Mouse (Mus musculus): Measurements from ENCODE around the gene Lnx2. TPM values are rescaled to one million over a fixed set of nuclear protein-coding genes. Genes with fewer than 3 reads are reported as not detected.

Lnx2 gene
- polyA plus RNA-seq, 1 experiment from 2014 or later, result 5.7 TPM

DNA sequence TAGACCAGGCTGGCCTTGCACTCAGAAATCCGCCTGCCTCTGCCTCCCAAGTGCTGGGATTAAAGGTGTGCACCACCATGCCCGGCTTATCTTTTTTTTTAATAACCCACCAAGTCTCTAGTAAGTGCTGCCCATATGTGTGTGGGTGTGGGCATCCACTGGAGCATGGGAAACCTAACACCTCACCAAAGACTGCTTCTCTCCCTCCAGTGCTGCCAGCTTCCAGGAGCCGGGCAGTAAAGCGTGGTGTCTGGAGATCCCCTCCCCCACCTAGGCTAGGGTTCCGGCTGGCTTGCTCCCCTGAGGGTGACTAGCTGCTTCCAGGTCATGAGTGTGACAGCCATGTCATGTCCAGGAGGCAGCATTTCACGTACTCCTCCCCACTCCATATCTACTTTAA, 25.9 kb upstream of the Lnx2 start:
- no peak for ATAC-seq (ENCODE audit: low read depth)
- Histone ChIP-seq H3K36me3 (ENCODE audit: control insufficient read depth, insufficient read depth) (peaks cover 8% of the 10 kb centered on the region), H3K4me2 (ENCODE audit: low read depth, low read length) (no peak overlapping the region)

DNA sequence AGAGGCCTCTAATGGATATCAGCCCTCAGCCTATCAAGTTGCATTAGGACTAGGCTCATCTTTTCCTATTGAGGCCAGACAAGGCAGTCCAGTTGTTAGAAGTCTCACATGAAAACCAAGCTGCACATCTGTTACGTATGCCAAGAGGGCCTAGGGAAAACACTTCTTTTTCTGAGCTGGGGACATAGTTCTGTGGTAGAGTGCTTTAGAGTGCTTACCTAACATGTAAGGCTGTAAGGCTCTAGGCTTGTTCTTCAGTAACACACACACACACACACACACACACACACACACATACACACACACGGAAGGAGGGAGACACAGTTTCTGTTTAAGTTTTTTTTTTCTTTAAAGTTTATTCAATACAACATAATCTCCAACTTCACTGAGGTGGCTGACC, 23.8 kb upstream of the Lnx2 start:
- H3K36me3 ChIP-seq (ENCODE audit: control insufficient read depth, insufficient read depth), result peaks cover 8% of the 10 kb centered on the region
- no peak for ATAC-seq (ENCODE audit: low read depth)
- no peaks in the 10 kb centered on the region for H3K4me1 ChIP-seq (ENCODE audit: control insufficient read depth, low read depth, low read length)
- no peak overlapping the region for H3K9ac ChIP-seq (ENCODE audit: low read depth, low read length)
- H3K4me3 ChIP-seq (ENCODE audit: low read depth, low read length), result no peak overlapping the region
- no peak overlapping the region for H3K27ac ChIP-seq (ENCODE audit: low read length)
- no peaks in the 10 kb centered on the region for H3K27me3 ChIP-seq (ENCODE audit: control insufficient read depth, insufficient read depth, low read depth, low read length)
- 74% methylated on average over 2 of the region's 2 CpGs for WGBS (ENCODE audit: insufficient replicate concordance)
- no peak overlapping the region for H3K4me2 ChIP-seq (ENCODE audit: low read depth, low read length)
- H3K9me3 ChIP-seq (replicated peaks; ENCODE audit: control insufficient read depth, low read length), result no peaks in the 10 kb centered on the region

More for the DNA sequence above, 25.9 kb upstream of the Lnx2 start:
- Histone ChIP-seq H3K9me3 (replicated peaks; ENCODE audit: control insufficient read depth, low read length) (no peaks in the 10 kb centered on the region), H3K4me1 (ENCODE audit: control insufficient read depth, low read depth, low read length) (no peaks in the 10 kb centered on the region), H3K27ac (ENCODE audit: low read length) (no peak overlapping the region), H3K4me3 (ENCODE audit: low read depth, low read length) (no peak overlapping the region), H3K27me3 (ENCODE audit: control insufficient read depth, insufficient read depth, low read depth, low read length) (no peaks in the 10 kb centered on the region), H3K9ac (ENCODE audit: low read depth, low read length) (no peak overlapping the region)
- WGBS (ENCODE audit: insufficient replicate concordance), result 70% methylated on average over 6 of the region's 6 CpGs

DNA sequence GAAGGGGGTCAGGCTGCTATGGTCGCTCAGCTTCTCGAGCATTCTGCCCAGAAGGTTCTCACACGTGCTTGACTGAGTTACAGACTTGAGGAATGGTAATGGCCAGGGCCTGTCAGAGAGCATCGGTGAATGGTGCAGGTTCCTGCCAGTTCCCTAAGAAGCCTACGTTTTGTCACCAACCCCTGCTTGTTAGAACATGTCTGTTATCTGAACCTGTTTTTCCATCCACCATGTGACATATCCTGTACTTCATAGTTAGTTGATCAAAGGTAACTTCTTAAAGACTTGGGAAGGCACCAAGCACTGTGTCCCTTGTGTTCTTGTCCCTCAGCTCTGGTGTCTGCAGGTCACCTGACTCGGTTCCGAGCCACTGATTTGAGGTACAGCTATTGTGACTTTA, 22.3 kb upstream of the Lnx2 start:
- no peak overlapping the region for H3K9ac ChIP-seq (ENCODE audit: low read depth, low read length)
- H3K9me3 ChIP-seq (replicated peaks; ENCODE audit: control insufficient read depth, low read length), result no peaks in the 10 kb centered on the region
- H3K4me2 ChIP-seq (ENCODE audit: low read depth, low read length), result no peak overlapping the region
- ATAC-seq (ENCODE audit: low read depth), result no peak
- no peaks in the 10 kb centered on the region for H3K27me3 ChIP-seq (ENCODE audit: control insufficient read depth, insufficient read depth, low read depth, low read length)
- peaks cover 8% of the 10 kb centered on the region; the same call in 1 of the 2 replicates for H3K36me3 ChIP-seq (ENCODE audit: control insufficient read depth, insufficient read depth)
- no peak overlapping the region for H3K4me3 ChIP-seq (ENCODE audit: low read depth, low read length)
- H3K4me1 ChIP-seq (ENCODE audit: control insufficient read depth, low read depth, low read length), result no peaks in the 10 kb centered on the region
- whole genome bisulfite sequencing (ENCODE audit: insufficient replicate concordance), result 75% methylated on average over 7 of the region's 7 CpGs
- H3K27ac ChIP-seq (ENCODE audit: low read length), result no peak overlapping the region

DNA sequence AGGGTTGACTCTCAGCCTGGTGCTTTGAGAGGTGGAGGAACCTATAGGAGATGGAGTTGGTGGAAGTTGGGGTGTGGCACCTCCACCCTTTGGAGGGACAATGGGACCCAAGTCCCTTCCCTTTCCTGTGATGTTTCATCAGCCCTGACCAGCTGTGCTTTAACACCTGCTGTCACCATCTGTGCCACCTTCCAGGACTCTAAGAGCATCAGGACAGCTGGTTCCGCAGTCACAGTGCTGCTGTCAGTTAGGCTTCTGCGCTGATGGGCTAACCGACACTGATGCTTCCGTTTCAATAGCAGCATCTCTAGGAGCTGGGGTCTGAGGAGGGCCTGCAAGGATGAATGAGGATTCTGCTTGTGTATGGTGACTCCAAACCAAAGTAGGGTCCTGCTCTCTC, 20.2 kb upstream of the Lnx2 start:
- H3K9ac ChIP-seq (ENCODE audit: low read depth, low read length), result no peak overlapping the region
- H3K27ac ChIP-seq (ENCODE audit: low read length), result no peak overlapping the region
- WGBS (ENCODE audit: insufficient replicate concordance), result 92% methylated on average over 4 of the region's 4 CpGs
- no peaks in the 10 kb centered on the region for H3K4me1 ChIP-seq (ENCODE audit: control insufficient read depth, low read depth, low read length)
- no peak overlapping the region for H3K4me3 ChIP-seq (ENCODE audit: low read depth, low read length)
- H3K27me3 ChIP-seq (ENCODE audit: control insufficient read depth, insufficient read depth, low read depth, low read length), result no peaks in the 10 kb centered on the region
- peaks cover 7% of the 10 kb centered on the region; the same call in 1 of the 2 replicates for H3K36me3 ChIP-seq (ENCODE audit: control insufficient read depth, insufficient read depth)
- no peaks in the 10 kb centered on the region for H3K9me3 ChIP-seq (replicated peaks; ENCODE audit: control insufficient read depth, low read length)
- no peak for ATAC-seq (ENCODE audit: low read depth)
- H3K4me2 ChIP-seq (ENCODE audit: low read depth, low read length), result no peak overlapping the region

DNA sequence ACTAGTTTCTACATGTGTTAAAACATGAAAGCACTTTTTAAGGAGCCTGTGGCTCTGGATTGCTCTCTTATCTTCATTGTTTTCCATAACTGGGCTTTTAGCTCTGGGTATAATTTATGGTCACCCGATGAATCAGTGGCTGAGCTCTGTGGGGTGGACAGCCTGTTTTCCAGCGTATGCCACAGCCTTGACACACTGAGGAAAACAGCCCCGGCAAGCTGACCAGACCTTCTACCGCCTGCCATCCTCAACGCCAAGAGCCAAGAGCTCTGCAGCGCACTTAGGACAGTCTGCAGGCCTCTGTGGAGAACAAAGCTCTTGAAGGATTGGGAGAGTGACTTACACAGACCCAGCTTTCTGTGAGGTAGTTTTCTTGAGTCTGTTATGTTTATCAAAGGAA, 17.9 kb upstream of the Lnx2 start:
- Histone ChIP-seq H3K9ac (ENCODE audit: low read depth, low read length) (no peak overlapping the region), H3K9me3 (replicated peaks; ENCODE audit: control insufficient read depth, low read length) (no peaks in the 10 kb centered on the region), H3K4me1 (ENCODE audit: control insufficient read depth, low read depth, low read length) (no peaks in the 10 kb centered on the region), H3K36me3 (ENCODE audit: control insufficient read depth, insufficient read depth) (0 out of 2 replicates have a peak, but pooled peaks cover 2% of the 10 kb centered on the region), H3K4me2 (ENCODE audit: low read depth, low read length) (no peak overlapping the region), H3K4me3 (ENCODE audit: low read depth, low read length) (no peak overlapping the region), H3K27ac (ENCODE audit: low read length) (no peak overlapping the region), H3K27me3 (ENCODE audit: control insufficient read depth, insufficient read depth, low read depth, low read length) (no peaks in the 10 kb centered on the region)
- no peak for ATAC-seq (ENCODE audit: low read depth)
- 82% methylated on average over 6 of the region's 6 CpGs for WGBS (ENCODE audit: insufficient replicate concordance)

DNA sequence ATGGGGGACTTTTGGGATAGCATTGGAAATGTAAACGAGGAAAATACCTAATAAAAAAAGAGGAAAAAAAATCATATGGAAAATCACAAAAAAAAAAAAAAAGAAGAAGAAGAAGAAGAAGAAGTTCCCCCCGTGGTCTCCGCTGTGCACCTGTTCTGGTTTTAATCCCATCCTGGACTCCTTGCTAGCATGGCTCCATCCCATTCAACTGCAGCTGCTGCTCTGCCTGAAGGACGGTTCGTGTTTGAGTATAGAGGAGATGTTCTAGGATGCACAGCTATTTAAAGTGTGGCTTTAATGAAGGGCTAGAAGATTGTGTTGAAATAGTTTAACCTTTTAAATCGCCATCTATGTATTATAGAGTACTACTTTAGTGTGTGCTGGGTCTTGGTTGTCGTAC, 16.1 kb upstream of the Lnx2 start:
- no peaks in the 10 kb centered on the region for H3K36me3 ChIP-seq (ENCODE audit: control insufficient read depth, insufficient read depth)
- no peak for ATAC-seq (ENCODE audit: low read depth)
- 79% methylated on average over 7 of the region's 7 CpGs for WGBS (ENCODE audit: insufficient replicate concordance)

DNA sequence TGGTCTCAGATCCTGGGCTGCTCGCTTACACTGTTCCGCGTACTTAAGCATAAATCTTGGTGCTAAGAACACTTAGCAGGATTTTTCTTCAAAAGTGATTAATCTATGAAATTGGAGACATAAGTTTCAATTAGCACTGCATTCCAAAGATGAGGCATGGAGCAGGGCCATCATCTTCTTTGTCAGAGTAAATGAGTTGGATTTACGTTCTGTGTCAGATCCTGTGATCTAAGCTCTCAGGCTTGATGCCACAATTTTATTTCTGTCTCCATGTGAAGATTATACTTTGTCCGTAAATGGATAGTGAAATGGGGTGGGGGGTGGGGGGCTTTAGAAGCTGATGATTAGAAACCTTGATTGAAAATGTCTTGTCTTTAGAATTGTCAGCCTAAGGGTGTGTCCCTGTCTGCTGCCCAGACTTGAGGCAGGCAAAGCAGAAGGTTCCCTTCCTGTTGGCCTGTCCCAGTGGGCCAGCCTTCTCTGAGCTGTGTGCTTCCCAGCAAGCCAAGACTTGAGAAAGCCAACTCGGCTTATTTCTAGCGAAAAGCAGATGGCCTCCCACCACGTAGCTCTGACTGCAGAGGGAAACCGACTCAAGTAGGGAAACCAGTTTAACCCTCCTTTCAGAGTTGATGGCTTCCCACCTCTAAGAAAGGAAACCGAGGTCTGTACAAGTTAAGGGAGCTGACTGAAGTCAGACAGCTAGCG, 14.0 kb upstream of the Lnx2 start:
- Histone ChIP-seq H3K4me1 (ENCODE audit: control insufficient read depth, low read depth, low read length) (no peaks in the 10 kb centered on the region), H3K4me3 (ENCODE audit: low read depth, low read length) (no peak overlapping the region), H3K4me2 (ENCODE audit: low read depth, low read length) (no peak overlapping the region), H3K9ac (ENCODE audit: low read depth, low read length) (no peak overlapping the region), H3K9me3 (replicated peaks; ENCODE audit: control insufficient read depth, low read length) (no peaks in the 10 kb centered on the region), H3K36me3 (ENCODE audit: control insufficient read depth, insufficient read depth) (no peaks in the 10 kb centered on the region), H3K27ac (ENCODE audit: low read length) (no peak overlapping the region), H3K27me3 (ENCODE audit: control insufficient read depth, insufficient read depth, low read depth, low read length) (no peaks in the 10 kb centered on the region)
- WGBS (ENCODE audit: insufficient replicate concordance), result 75% methylated on average over 11 of the region's 11 CpGs
- ATAC-seq (ENCODE audit: low read depth), result no peak

More for the DNA sequence above, 16.1 kb upstream of the Lnx2 start:
- H3K4me2 ChIP-seq (ENCODE audit: low read depth, low read length), result no peak overlapping the region
- H3K9ac ChIP-seq (ENCODE audit: low read depth, low read length), result no peak overlapping the region
- H3K9me3 ChIP-seq (replicated peaks; ENCODE audit: control insufficient read depth, low read length), result no peaks in the 10 kb centered on the region
- no peak overlapping the region for H3K4me3 ChIP-seq (ENCODE audit: low read depth, low read length)
- no peaks in the 10 kb centered on the region for H3K4me1 ChIP-seq (ENCODE audit: control insufficient read depth, low read depth, low read length)
- no peaks in the 10 kb centered on the region for H3K27me3 ChIP-seq (ENCODE audit: control insufficient read depth, insufficient read depth, low read depth, low read length)
- no peak overlapping the region for H3K27ac ChIP-seq (ENCODE audit: low read length)

DNA sequence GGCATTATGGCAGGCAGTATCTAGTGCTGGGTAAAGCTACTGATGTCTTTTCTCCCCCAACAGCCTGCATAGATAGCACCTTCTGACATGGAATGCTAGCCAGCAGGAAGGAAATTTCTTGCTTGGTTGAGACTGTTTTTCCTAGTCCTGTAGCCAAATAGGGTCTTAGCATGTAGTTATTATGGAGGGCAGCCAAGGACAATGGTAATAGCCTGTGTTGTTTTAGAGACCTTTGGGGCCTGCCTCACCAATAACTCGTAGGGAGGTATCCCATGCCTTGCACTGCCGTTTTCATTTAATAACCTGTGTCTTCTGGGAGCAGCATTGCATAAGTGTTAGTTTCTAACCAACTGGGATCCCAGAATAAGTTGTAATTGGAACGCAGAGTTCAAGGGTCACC, 13.4 kb upstream of the Lnx2 start:
- Histone ChIP-seq H3K4me3 (ENCODE audit: low read depth, low read length) (no peak overlapping the region), H3K27ac (ENCODE audit: low read length) (no peak overlapping the region), H3K9me3 (replicated peaks; ENCODE audit: control insufficient read depth, low read length) (no peaks in the 10 kb centered on the region), H3K36me3 (ENCODE audit: control insufficient read depth, insufficient read depth) (no peaks in the 10 kb centered on the region), H3K27me3 (ENCODE audit: control insufficient read depth, insufficient read depth, low read depth, low read length) (no peaks in the 10 kb centered on the region), H3K4me1 (ENCODE audit: control insufficient read depth, low read depth, low read length) (no peaks in the 10 kb centered on the region), H3K4me2 (ENCODE audit: low read depth, low read length) (no peak overlapping the region), H3K9ac (ENCODE audit: low read depth, low read length) (no peak overlapping the region)
- WGBS (ENCODE audit: insufficient replicate concordance), result 79% methylated on average over 3 of the region's 3 CpGs
- no peak for ATAC-seq (ENCODE audit: low read depth)

DNA sequence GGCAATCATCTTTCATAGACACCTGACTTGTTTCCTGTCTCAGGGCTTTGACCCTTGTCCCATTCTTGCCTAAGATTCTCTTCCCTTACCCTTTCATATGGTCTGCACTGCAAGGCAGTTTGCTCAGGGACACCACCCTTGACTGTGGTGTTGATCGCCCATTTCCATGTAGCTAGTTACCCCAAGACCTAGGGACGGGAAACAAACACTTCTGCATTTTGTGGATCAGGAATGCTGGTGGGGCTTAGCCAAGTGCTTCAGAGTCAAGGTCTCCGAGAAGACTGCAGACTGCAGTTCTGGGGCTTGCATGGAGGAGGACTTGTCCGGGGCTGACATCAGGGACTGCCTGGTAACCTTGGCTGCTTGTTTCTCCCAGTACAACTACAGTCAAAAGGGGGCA, 10.4 kb upstream of the Lnx2 start:
- Histone ChIP-seq H3K27me3 (ENCODE audit: control insufficient read depth, insufficient read depth, low read depth, low read length) (no peaks in the 10 kb centered on the region), H3K4me3 (ENCODE audit: low read depth, low read length) (no peak overlapping the region), H3K36me3 (ENCODE audit: control insufficient read depth, insufficient read depth) (no peaks in the 10 kb centered on the region), H3K9ac (ENCODE audit: low read depth, low read length) (no peak overlapping the region), H3K27ac (ENCODE audit: low read length) (no peak overlapping the region), H3K4me1 (ENCODE audit: control insufficient read depth, low read depth, low read length) (no peaks in the 10 kb centered on the region), H3K4me2 (ENCODE audit: low read depth, low read length) (no peak overlapping the region), H3K9me3 (replicated peaks; ENCODE audit: control insufficient read depth, low read length) (no peaks in the 10 kb centered on the region)
- 78% methylated on average over 4 of the region's 4 CpGs for WGBS (ENCODE audit: insufficient replicate concordance)
- no peak for ATAC-seq (ENCODE audit: low read depth)
